Mouse (Mus musculus): ENCODE data around the gene Zdhhc12. TPM values are rescaled to one million over a fixed set of nuclear protein-coding genes. Genes with fewer than 3 reads are reported as not detected.
"Not testable (repeated sequence)": the region's sequence is repeated elsewhere in the genome, so short reads cannot be mapped to it uniquely, and the experiment has no call there.

The Zdhhc12 gene
- polyA plus RNA-seq, 2 experiments from 2014 or later: 31.6 to 32.4 TPM

- ATAC-seq: no peak
Measured at GRCm38 (mm10) chr2:30063235-30063634, 30.2 kb downstream of the Zdhhc12 start.

GRCm38 (mm10) chr2:30062249-30063093, 31.0 kb downstream of the Zdhhc12 start:
- no peak for ATAC-seq

GRCm38 (mm10) chr2:30061215-30062166, 32.0 kb downstream of the Zdhhc12 start:
- ATAC-seq: peak; percentile 21

- ATAC-seq: no peak
Measured at GRCm38 (mm10) chr2:30058418-30058817, 35.0 kb downstream of the Zdhhc12 start.

GRCm38 (mm10) chr2:30057223-30057904, 36.1 kb downstream of the Zdhhc12 start, which contains the start of gene Set:
Gene Set, plus strand, starts transcription at chr2:30057378.
- no peak for ATAC-seq

- no peak for ATAC-seq
Measured at GRCm38 (mm10) chr2:30056736-30057135, 36.7 kb downstream of the Zdhhc12 start.

GRCm38 (mm10) chr2:30055310-30055709, 38.1 kb downstream of the Zdhhc12 start:
- ATAC-seq: not testable (repeated sequence)

GRCm38 (mm10) chr2:30051992-30052761, 41.3 kb downstream of the Zdhhc12 start:
- ATAC-seq: peak; percentile 51

- no peak for ATAC-seq
Measured at GRCm38 (mm10) chr2:30049831-30050230, 43.6 kb downstream of the Zdhhc12 start.

GRCm38 (mm10) chr2:30048699-30049388, 44.6 kb downstream of the Zdhhc12 start, which contains the start of gene Wdr34:
Gene Wdr34, minus strand, starts transcription at chr2:30048881.
- ATAC-seq: peak; percentile 90

- no peak for ATAC-seq
Measured at GRCm38 (mm10) chr2:30048101-30048501, 45.3 kb downstream of the Zdhhc12 start.

GRCm38 (mm10) chr2:30047127-30047526, 46.3 kb downstream of the Zdhhc12 start:
- no peak for ATAC-seq

GRCm38 (mm10) chr2:30044550-30044949, 48.9 kb downstream of the Zdhhc12 start:
- no peak for ATAC-seq

- no peak for ATAC-seq
Measured at GRCm38 (mm10) chr2:30042445-30042844, 51.0 kb downstream of the Zdhhc12 start.

Other genes with a start within 250 kb of the Zdhhc12 start
- 1 to 10 TPM; 1.2 to 1.4 TPM for gene Cercam, start 224.5 kb downstream of the Zdhhc12 start, polyA plus RNA-seq (2017; shearing (Covaris generic))
- gene Odf2, start 204.4 kb downstream of the Zdhhc12 start, polyA plus RNA-seq (2017; shearing (Covaris generic)): 10 to 100 TPM; 44.3 to 45.0 TPM
- gene Gle1, start 158.2 kb downstream of the Zdhhc12 start, polyA plus RNA-seq (2017; shearing (Covaris generic)): 10 to 100 TPM; 42.4 to 52.7 TPM
- 10 to 100 TPM; 78.3 to 89.3 TPM for gene Sptan1, start 128.1 kb downstream of the Zdhhc12 start, polyA plus RNA-seq (2017; shearing (Covaris generic))
- 1 to 10 TPM in 1 of 2 experiments, under 1 TPM in 1; 0.87 to 1.4 TPM for gene Wdr34, start 44.8 kb downstream of the Zdhhc12 start, polyA plus RNA-seq (2017; shearing (Covaris generic))
- 100 to 1,000 TPM; 369 to 379 TPM for gene Set, start 36.3 kb downstream of the Zdhhc12 start, polyA plus RNA-seq (2017; shearing (Covaris generic))
- under 1 TPM in 1 of 2 experiments, not detected in 1; 0.41 TPM for gene Pkn3, start 16.0 kb downstream of the Zdhhc12 start, polyA plus RNA-seq (2017; shearing (Covaris generic))
- 10 to 100 TPM; 14.5 to 15.2 TPM for gene Zer1, start 30.9 kb upstream of the Zdhhc12 start, polyA plus RNA-seq (2017; shearing (Covaris generic))
- 1 to 10 TPM; 6.8 to 6.9 TPM for gene Tbc1d13, start 40.1 kb upstream of the Zdhhc12 start, polyA plus RNA-seq (2017; shearing (Covaris generic))
- gene Endog, start 77.8 kb upstream of the Zdhhc12 start, polyA plus RNA-seq (2017; shearing (Covaris generic)): 1 to 10 TPM; 2.6 to 3.3 TPM
- 10 to 100 TPM; 32.0 to 33.8 TPM for gene Spout1, start 84.8 kb upstream of the Zdhhc12 start, polyA plus RNA-seq (2017; shearing (Covaris generic))
- 1 to 10 TPM; 7.0 to 7.7 TPM for gene Kyat1, start 112.2 kb upstream of the Zdhhc12 start, polyA plus RNA-seq (2017; shearing (Covaris generic))
- gene Lrrc8a, start 144.1 kb upstream of the Zdhhc12 start, polyA plus RNA-seq (2017; shearing (Covaris generic)): 10 to 100 TPM; 34.4 to 38.4 TPM
- gene Gm28035, start 146.9 kb upstream of the Zdhhc12 start, polyA plus RNA-seq (2017; shearing (Covaris generic)): not detected
- gene Phyhd1, start 172.6 kb upstream of the Zdhhc12 start, polyA plus RNA-seq (2017; shearing (Covaris generic)): 1 to 10 TPM; 3.9 to 4.8 TPM
- gene Gm28038, start 187.4 kb upstream of the Zdhhc12 start, polyA plus RNA-seq (2017; shearing (Covaris generic)): not detected
- 10 to 100 TPM; 11.6 to 13.6 TPM for gene Dolk, start 192.7 kb upstream of the Zdhhc12 start, polyA plus RNA-seq (2017; shearing (Covaris generic))
- gene Nup188, start 192.7 kb upstream of the Zdhhc12 start, polyA plus RNA-seq (2017; shearing (Covaris generic)): 10 to 100 TPM; 25.8 to 30.6 TPM

All from activated CD4-positive, CD25-positive, alpha-beta regulatory T cell, adult 4 months (primary cell).